Mouse (Mus musculus): ENCODE results near the gene Mmp1b.
"Not testable (repeated sequence)": the region's sequence is repeated elsewhere in the genome, so short reads cannot be mapped to it uniquely, and the experiment has no call there.

GRCm38 (mm10) chr9:7396556-7396955 lies 8.7 kb upstream of the Mmp1b start:
- not testable (repeated sequence) for TF ChIP-seq CTCF (IDR thresholded peaks at IDR 0.05; ENCODE audit: borderline replicate concordance, insufficient read depth, low read length); POLR2A (IDR thresholded peaks at IDR 0.05; ENCODE audit: low read depth, low read length)
